Mouse (Mus musculus) gastrocnemius, adult 2 months (tissue): ENCODE measurements around the gene Bco2. TPM values are rescaled to one million over a fixed set of nuclear protein-coding genes. Genes with fewer than 3 reads are reported as not detected.

Experiments
- DNase-seq: peaks from one replicate; pipeline ENCODE4 v3.0.0; 2022
- H3K27ac ChIP-seq: fragments of 200-600 bp; 2 replicates; pipeline ENCODE4 v1.8.1; 2022; ENCODE audit warnings: mild to moderate bottlenecking
- H3K4me3 ChIP-seq: fragments of 200-600 bp; 2 replicates; pipeline ENCODE4 v1.8.1; 2022; ENCODE audit warnings: mild to moderate bottlenecking, moderate library complexity
- CTCF ChIP-seq: fragments of 200-600 bp; IDR thresholded peaks from 2 replicates; pipeline ENCODE4 v1.8.1; 2022; ENCODE audit warnings: antibody characterized with exemption, mild to moderate bottlenecking, moderate library complexity
- intact Hi-C: fragments of 180-260 bp; cut with DNase I; formaldehyde crosslinking; loops from one replicate; pipeline ENCODE4 v1.15.1; 2025
- total RNA-seq, 2 experiments: library from RNA; stranded (reverse); gene quantifications; 2 replicates each; pipeline ENCODE4 v1.2.3; 2021

Gene Bco2
- total RNA-seq, 2 experiments from 2014 or later = 0.26 to 0.45 TPM

GRCm38 (mm10) chr9:50585145-50585818, 30.3 kb upstream of the Bco2 start:
- Histone ChIP-seq H3K27ac (no peak overlapping the region), H3K4me3 (no peak overlapping the region)
- intact Hi-C loops = no loop called here
- TF ChIP-seq CTCF = no peak
- no peak for DNase-seq

- TF ChIP-seq CTCF = no peak
- Histone ChIP-seq H3K4me3 (no peak overlapping the region), H3K27ac (no peak overlapping the region)
- intact Hi-C loops = no loop called here
- no peak for DNase-seq
Observed at GRCm38 (mm10) chr9:50580370-50580769, 25.4 kb upstream of the Bco2 start.

- intact Hi-C loops = no loop called here
- Histone ChIP-seq H3K4me3 (no peak overlapping the region), H3K27ac (no peak overlapping the region)
- DNase-seq = no peak
- no peak for TF ChIP-seq CTCF
Observed at GRCm38 (mm10) chr9:50569599-50570525, 14.9 kb upstream of the Bco2 start.

GRCm38 (mm10) chr9:50567881-50568280, 12.9 kb upstream of the Bco2 start:
- DNase-seq = peak; percentile 42
- Histone ChIP-seq H3K27ac (no peak overlapping the region), H3K4me3 (no peak overlapping the region)
- intact Hi-C loops = no loop called here
- TF ChIP-seq CTCF = no peak

- intact Hi-C loops = no loop called here
- DNase-seq = no peak
- Histone ChIP-seq H3K4me3 (no peak overlapping the region), H3K27ac (no peak overlapping the region)
- TF ChIP-seq CTCF = no peak
Observed at GRCm38 (mm10) chr9:50567372-50567771, 12.4 kb upstream of the Bco2 start.

GRCm38 (mm10) chr9:50565940-50566339, 11.0 kb upstream of the Bco2 start:
- Histone ChIP-seq H3K27ac (no peak overlapping the region), H3K4me3 (no peak overlapping the region)
- no peak for TF ChIP-seq CTCF
- intact Hi-C loops = no loop called here
- DNase-seq = no peak

- intact Hi-C loops = no loop called here
Observed at GRCm38 (mm10) chr9:50565173-50565572, 10.2 kb upstream of the Bco2 start.

GRCm38 (mm10) chr9:50561918-50562360, 7.0 kb upstream of the Bco2 start:
- TF ChIP-seq CTCF = no peak
- no peak for DNase-seq
- Histone ChIP-seq H3K27ac (no peak overlapping the region), H3K4me3 (no peak overlapping the region)
- intact Hi-C loops = no loop called here

More at GRCm38 (mm10) chr9:50565173-50565572, 10.2 kb upstream of the Bco2 start:
- peak; percentile 14 for DNase-seq
- no peak overlapping the region for H3K27ac ChIP-seq
- no peak for TF ChIP-seq CTCF
- no peak overlapping the region for H3K4me3 ChIP-seq

GRCm38 (mm10) chr9:50561145-50561917, 6.3 kb upstream of the Bco2 start, which contains the start of gene Tex12:
Gene Tex12, minus strand, starts transcription at chr9:50561325.
- no peak within 1 kb of the TSS for H3K27ac ChIP-seq
- no peak within 1 kb of the TSS for H3K4me3 ChIP-seq
- no peak for TF ChIP-seq CTCF
- intact Hi-C loops = no loop called here
- DNase-seq = no peak

- H3K27ac ChIP-seq = peak within 1 kb of the TSS; percentile 74
- TF ChIP-seq CTCF = no peak
- intact Hi-C loops = no loop called here
- DNase-seq = peak; percentile 38
- peak within 1 kb of the TSS; percentile 64 for H3K4me3 ChIP-seq
Observed at GRCm38 (mm10) chr9:50554241-50555093, 514 bp downstream of the Bco2 start, which contains the start of gene Il18. Gene Il18, plus strand, starts transcription at chr9:50554827.

- no peak for TF ChIP-seq CTCF
- Histone ChIP-seq H3K27ac (no peak overlapping the region), H3K4me3 (no peak overlapping the region)
- no peak for DNase-seq
- intact Hi-C loops = no loop called here
Observed at GRCm38 (mm10) chr9:50553547-50553946, 1.4 kb downstream of the Bco2 start.

- H3K27ac ChIP-seq = no peak overlapping the region
- DNase-seq = no peak
- TF ChIP-seq CTCF = no peak
- intact Hi-C loops = no loop called here
- H3K4me3 ChIP-seq = no peak overlapping the region
Observed at GRCm38 (mm10) chr9:50552206-50552605, 2.8 kb downstream of the Bco2 start.
